Mouse (Mus musculus) C2C12 (cell line): Measurements from ENCODE around the gene Chst15. TPM values are rescaled to one million over a fixed set of nuclear protein-coding genes. Genes with fewer than 3 reads are reported as not detected.

Source experiments
- H3K27me3 ChIP-seq: one replicate; pipeline ENCODE4 v1.6.1; 2011; ENCODE audit not compliant: control insufficient read depth, insufficient read depth, insufficient read length
- H3K36me3 ChIP-seq: one replicate; pipeline ENCODE4 v1.6.1; 2011; ENCODE audit not compliant: control insufficient read depth, insufficient read depth
- H3K4me3 ChIP-seq: one replicate; pipeline ENCODE4 v1.5.1; 2011; ENCODE audit warnings: mild to moderate bottlenecking, control low read depth; ENCODE audit not compliant: poor library complexity, insufficient read depth, severe bottlenecking
- H3K79me2 ChIP-seq: one replicate; pipeline ENCODE4 v1.6.1; 2011; ENCODE audit not compliant: control insufficient read depth, insufficient read depth
- H3K79me3 ChIP-seq: one replicate; pipeline ENCODE4 v1.6.1; 2011; ENCODE audit warnings: low read depth, control low read depth
- H3ac ChIP-seq: one replicate; pipeline ENCODE3; 2011; ENCODE audit warnings: low read depth; ENCODE audit not compliant: control insufficient read depth, insufficient read length
- CEBPB ChIP-seq: IDR thresholded peaks from one replicate; pipeline ENCODE4 v1.6.1; 2011; ENCODE audit warnings: low read depth, mild to moderate bottlenecking, control low read depth, moderate library complexity
- CTCF ChIP-seq: IDR thresholded peaks from one replicate; pipeline ENCODE4 v1.5.1; 2011; ENCODE audit not compliant: control insufficient read depth, insufficient read depth, insufficient read length
- FOSL1 ChIP-seq: IDR thresholded peaks from one replicate; pipeline ENCODE4 v1.8.0; 2011; ENCODE audit warnings: mild to moderate bottlenecking, low read length; ENCODE audit not compliant: poor library complexity, insufficient read depth, severe bottlenecking
- MAX ChIP-seq: IDR thresholded peaks from one replicate; pipeline ENCODE4 v1.6.1; 2011; ENCODE audit warnings: mild to moderate bottlenecking, control low read depth
- MYOD1 ChIP-seq: IDR thresholded peaks from one replicate; pipeline ENCODE4 v1.6.1; 2011; ENCODE audit warnings: low read depth; ENCODE audit not compliant: control insufficient read depth, insufficient read length
- MYOG ChIP-seq: IDR thresholded peaks from one replicate; pipeline ENCODE4 v1.6.1; 2011; ENCODE audit not compliant: control insufficient read depth, insufficient read length; ENCODE audit errors: extremely low read depth
- USF1 ChIP-seq: IDR thresholded peaks from one replicate; pipeline ENCODE4 v1.6.1; 2011; ENCODE audit warnings: low read depth, mild to moderate bottlenecking, control low read depth, moderate library complexity
- polyA plus RNA-seq: library from polyadenylated mRNA; unstranded; fragments of >200 nt; fragmentation: generic; extraction: Trizol; gene quantifications from one replicate; pipeline ENCODE4 v1.2.1, GENCODE M21; 2012; ENCODE audit warnings: missing spikeins

Gene Chst15
- polyA plus RNA-seq, 1 experiment: 8.9 TPM

DNA sequence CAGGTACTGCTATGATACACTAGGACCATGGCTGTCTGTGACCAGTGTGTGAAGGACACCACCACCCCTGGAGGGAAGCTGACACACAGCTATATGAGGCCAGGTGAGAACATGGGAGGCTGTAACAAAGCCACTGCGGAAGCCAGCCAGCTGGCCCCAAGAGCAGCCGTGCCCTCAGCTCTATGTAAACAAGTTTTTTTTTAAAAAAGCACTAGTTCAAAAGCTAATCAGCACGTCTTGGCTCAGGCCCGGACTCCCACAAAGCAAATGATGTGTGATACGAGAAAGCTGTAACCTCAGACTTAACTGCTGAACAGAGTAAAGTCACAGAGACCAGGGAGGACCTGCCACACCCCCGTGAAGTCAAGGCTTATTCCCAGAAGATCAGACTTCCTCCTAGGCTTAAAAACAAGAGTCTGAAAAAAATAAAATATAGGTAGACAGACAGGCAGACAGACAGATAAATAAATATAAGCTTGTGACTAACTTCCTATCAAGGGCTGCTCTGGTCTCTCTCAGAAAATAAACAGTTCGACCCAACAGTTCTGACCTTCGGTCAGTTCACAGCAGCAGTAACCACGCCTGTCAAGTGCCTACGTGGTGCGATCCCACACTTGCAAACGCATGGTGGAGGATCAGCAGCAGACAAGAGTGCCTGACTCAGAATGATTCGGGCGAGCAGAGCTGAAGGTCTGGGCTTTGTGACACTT is 30.2 kb downstream of the Chst15 start:
- TF ChIP-seq MYOD1 (no peak), CTCF (no peak), MYOG (no peak)
- H3K79me2 ChIP-seq: no peaks in the 10 kb centered on the region
- no peaks in the 10 kb centered on the region for H3K27me3 ChIP-seq
- no peaks in the 10 kb centered on the region for H3K36me3 ChIP-seq
- no peaks in the 10 kb centered on the region for H3K79me3 ChIP-seq
- H3ac ChIP-seq: no peak overlapping the region
- no peak overlapping the region for H3K4me3 ChIP-seq

DNA sequence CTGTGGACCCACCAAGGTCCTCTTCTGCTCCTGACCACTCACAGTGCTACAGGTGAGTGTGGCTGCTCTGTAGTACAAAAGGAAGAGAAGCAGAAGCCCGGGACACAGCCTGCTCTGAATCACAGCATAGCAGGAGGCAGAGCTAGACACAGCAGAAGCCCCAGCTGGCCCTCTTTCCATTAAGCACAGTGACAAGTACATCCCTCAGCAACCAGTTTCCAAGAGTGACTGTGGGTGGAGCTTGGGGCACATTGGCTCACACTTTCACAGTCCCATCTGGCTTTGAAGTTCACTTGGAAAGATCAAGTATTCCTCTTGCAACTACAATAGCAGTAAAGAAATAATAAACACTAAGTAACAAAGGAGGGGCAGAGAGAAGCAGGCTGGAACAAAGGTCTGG is 32.2 kb downstream of the Chst15 start:
- TF ChIP-seq USF1 (no peak), MYOD1 (no peak), MYOG (no peak), CTCF (no peak), MAX (no peak), CEBPB (no peak), FOSL1 (no peak)
- no peak overlapping the region for H3ac ChIP-seq
- peaks cover 1% of the 10 kb centered on the region for H3K79me3 ChIP-seq
- no peaks in the 10 kb centered on the region for H3K79me2 ChIP-seq
- H3K36me3 ChIP-seq: no peaks in the 10 kb centered on the region
- H3K27me3 ChIP-seq: no peaks in the 10 kb centered on the region
- no peak overlapping the region for H3K4me3 ChIP-seq

DNA sequence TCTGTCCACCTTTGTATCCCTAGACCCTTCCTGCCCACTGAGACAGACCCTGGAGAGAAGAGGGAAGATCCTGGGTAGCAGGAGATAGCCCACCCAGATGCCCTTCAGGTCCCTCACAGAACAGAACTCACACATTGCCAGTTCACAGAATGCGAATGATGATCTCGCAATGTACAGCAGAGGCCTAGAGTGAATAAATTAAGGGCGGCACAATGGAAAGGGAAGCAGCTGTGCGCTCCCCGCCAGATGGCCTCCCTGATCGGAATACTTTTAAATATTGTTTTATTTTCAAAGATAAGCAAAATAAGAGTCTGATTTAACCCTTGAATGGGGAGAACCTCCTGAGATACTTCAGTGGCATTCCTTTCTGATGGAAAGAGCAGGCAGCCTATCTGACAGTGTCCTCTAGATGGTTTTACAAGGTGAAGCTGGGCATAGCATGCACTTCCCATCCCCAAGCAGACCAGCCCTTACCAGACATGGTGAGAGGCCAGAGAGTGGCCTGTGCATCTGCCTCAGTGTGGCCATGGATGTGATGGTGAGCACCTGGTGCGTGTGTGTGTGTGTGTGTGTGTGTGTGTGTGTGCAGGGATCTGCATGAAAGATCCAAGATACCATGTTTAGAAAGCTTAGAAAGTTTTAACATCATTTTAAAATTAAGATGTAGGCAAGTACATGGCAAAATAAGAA is 32.8 kb downstream of the Chst15 start:
- TF ChIP-seq MAX (no peak), USF1 (no peak), FOSL1 (no peak), MYOG (no peak), MYOD1 (no peak)
- Histone ChIP-seq H3K27me3 (no peaks in the 10 kb centered on the region), H3K79me2 (no peaks in the 10 kb centered on the region), H3K36me3 (no peaks in the 10 kb centered on the region), H3K79me3 (peaks cover 1% of the 10 kb centered on the region), H3K4me3 (no peak overlapping the region), H3ac (no peak overlapping the region)

DNA sequence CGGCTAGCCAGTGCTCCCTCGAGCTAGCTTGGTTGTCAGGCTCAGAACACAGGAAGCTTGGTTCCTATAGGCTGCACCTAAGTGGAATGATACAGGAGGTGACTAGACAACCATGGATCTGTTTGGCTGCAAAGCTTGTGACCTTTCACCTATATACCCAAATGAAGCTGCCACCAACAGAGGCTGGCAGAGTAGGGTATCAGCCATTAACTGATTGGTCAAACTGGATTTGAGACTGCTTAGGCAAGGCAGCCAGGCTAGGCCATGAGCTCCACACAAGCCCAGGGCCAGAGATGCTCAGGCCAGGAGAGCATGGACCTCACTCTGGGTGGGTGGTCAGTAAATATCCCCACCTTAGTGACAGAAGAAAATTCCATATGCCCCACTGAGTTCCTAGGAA is 34.5 kb downstream of the Chst15 start:
- H3K4me3 ChIP-seq: no peak overlapping the region
- H3ac ChIP-seq: no peak overlapping the region
- no peaks in the 10 kb centered on the region for H3K27me3 ChIP-seq
- peaks cover 1% of the 10 kb centered on the region for H3K79me3 ChIP-seq
- no peaks in the 10 kb centered on the region for H3K79me2 ChIP-seq
- TF ChIP-seq MYOG: no peak
- no peak for TF ChIP-seq USF1
- no peak for TF ChIP-seq CEBPB
- no peak for TF ChIP-seq MAX
- no peak for TF ChIP-seq CTCF
- TF ChIP-seq FOSL1: no peak
- no peak for TF ChIP-seq MYOD1
- H3K36me3 ChIP-seq: no peaks in the 10 kb centered on the region

DNA sequence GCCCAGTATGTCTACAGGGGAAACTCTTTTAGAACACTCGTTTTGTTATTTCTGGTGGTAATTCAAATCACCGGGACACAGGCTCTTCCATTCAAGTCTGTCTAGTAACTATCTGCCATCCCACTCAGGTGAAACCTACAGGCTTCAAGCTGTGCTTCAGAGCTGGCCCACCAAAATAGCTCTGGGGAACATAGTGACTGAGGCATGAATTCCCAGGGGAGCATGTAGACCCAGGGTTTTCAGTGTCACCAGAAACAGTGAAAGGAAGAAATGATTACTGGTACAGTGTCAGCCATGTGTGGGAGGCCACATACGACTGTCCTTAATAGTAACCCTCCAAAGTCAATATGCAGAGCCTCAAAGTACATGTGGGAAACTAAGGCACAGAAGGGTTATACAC is 34.9 kb downstream of the Chst15 start:
- Histone ChIP-seq H3ac (no peak overlapping the region), H3K4me3 (no peak overlapping the region), H3K79me3 (peaks cover 1% of the 10 kb centered on the region), H3K79me2 (no peaks in the 10 kb centered on the region), H3K36me3 (no peaks in the 10 kb centered on the region), H3K27me3 (no peaks in the 10 kb centered on the region)
- no peak for TF ChIP-seq MYOD1
- TF ChIP-seq CEBPB: no peak
- TF ChIP-seq CTCF: no peak
- TF ChIP-seq MAX: no peak
- TF ChIP-seq USF1: no peak
- no peak for TF ChIP-seq MYOG
- TF ChIP-seq FOSL1: no peak

DNA sequence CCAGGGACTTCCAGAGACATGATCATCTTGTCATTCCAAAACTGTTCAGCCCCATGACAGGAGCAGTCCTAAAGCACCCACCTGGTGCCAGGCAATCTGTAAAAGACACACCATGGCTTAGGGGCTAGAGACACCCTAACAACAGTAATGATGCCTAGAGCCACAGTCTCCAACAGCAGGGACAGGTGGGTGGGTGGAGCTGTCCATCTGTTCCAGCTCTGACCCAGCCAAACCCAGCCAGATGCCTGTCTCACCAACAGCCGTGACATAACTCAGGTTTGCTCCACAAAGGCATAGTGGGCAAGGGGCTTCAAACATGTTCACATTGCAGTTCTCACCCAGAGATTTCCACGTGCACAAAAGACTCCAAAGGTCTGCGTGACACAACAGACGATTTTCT is 35.3 kb downstream of the Chst15 start:
- Histone ChIP-seq H3K79me2 (no peaks in the 10 kb centered on the region), H3K36me3 (no peaks in the 10 kb centered on the region), H3K79me3 (peaks cover 1% of the 10 kb centered on the region), H3K27me3 (no peaks in the 10 kb centered on the region), H3K4me3 (no peak overlapping the region), H3ac (no peak overlapping the region)
- TF ChIP-seq MAX (no peak), MYOG (no peak), MYOD1 (no peak), FOSL1 (no peak), USF1 (no peak), CTCF (no peak), CEBPB (no peak)
